Mouse (Mus musculus) intestine, embryonic 16.5 days (tissue): ENCODE data around the gene Creb3l2. TPM values are rescaled to one million over a fixed set of nuclear protein-coding genes. Genes with fewer than 3 reads are reported as not detected.

Source experiments
- ATAC-seq: fragments of 200-750 bp; cut with Nextera tagmentation; 2 replicates; pipeline ENCODE4 v1.8.0; 2017; ENCODE audit warnings: moderate TSS enrichment, moderate library complexity
- H3K27ac ChIP-seq: fragments of 300-500 bp; sonication (generic); 2 replicates; pipeline ENCODE4 v1.5.1; 2014; ENCODE audit warnings: mild to moderate bottlenecking, low read length
- H3K27me3 ChIP-seq: fragments of 300-500 bp; sonication (generic); replicated peaks from 2 replicates; pipeline ENCODE4 v1.6.1; 2014; ENCODE audit warnings: low read length, control low read depth, mixed read lengths; ENCODE audit not compliant: control insufficient read depth, insufficient read depth
- H3K36me3 ChIP-seq: fragments of 300-500 bp; sonication (generic); 2 replicates; pipeline ENCODE4 v1.6.1; 2014; ENCODE audit warnings: low read length, control low read depth; ENCODE audit not compliant: control insufficient read depth, insufficient read depth
- H3K4me1 ChIP-seq: fragments of 300-500 bp; sonication (generic); 2 replicates; pipeline ENCODE4 v1.6.1; 2014; ENCODE audit warnings: low read length, control low read depth, mixed read lengths; ENCODE audit not compliant: control insufficient read depth, insufficient read depth
- H3K4me2 ChIP-seq: fragments of 300-500 bp; sonication (generic); 2 replicates; pipeline ENCODE4 v1.6.1; 2014; ENCODE audit warnings: low read depth, low read length, control low read depth
- H3K4me3 ChIP-seq: fragments of 300-500 bp; sonication (generic); 2 replicates; pipeline ENCODE4 v1.5.1; 2014; ENCODE audit warnings: mild to moderate bottlenecking, low read length
- H3K9ac ChIP-seq: fragments of 300-500 bp; sonication (generic); 2 replicates; pipeline ENCODE4 v1.6.1; 2014; ENCODE audit warnings: low read depth, low read length
- H3K9me3 ChIP-seq: fragments of 300-500 bp; sonication (generic); 2 replicates; pipeline ENCODE4 v1.6.1; 2016; ENCODE audit warnings: low read length, control low read depth; ENCODE audit not compliant: control insufficient read depth
- WGBS: fragments of 180-500 bp; shearing (Covaris S2); extraction: QIAGEN DNeasy Blood & Tissue Kit; methylation state at CpG from one replicate; pipeline ENCODE4 v1.1.7; 2014; 5-methylcytosine and 5-hydroxymethylcytosine counted together
- polyA plus RNA-seq: library from polyadenylated mRNA; unstranded; fragments of >200 nt; fragmentation: Nextera tagmentation; extraction: Ambion mirVana; gene quantifications from 2 replicates; pipeline ENCODE4 v1.2.1, GENCODE M21; 2015

The Creb3l2 gene
- polyA plus RNA-seq, 1 experiment from 2014 or later: 13.4 TPM

- H3K9ac ChIP-seq: no peak overlapping the region
- peak; percentile 65 for ATAC-seq
- no peaks in the 10 kb centered on the region for H3K27me3 ChIP-seq
- peaks cover 33% of the 10 kb centered on the region for H3K4me1 ChIP-seq
- no peak overlapping the region for H3K4me3 ChIP-seq
- no peaks in the 10 kb centered on the region for H3K36me3 ChIP-seq
- 0 out of 2 replicates have a peak overlapping the region, but pooled peaks have one; percentile 2 for H3K4me2 ChIP-seq
- 52% methylated on average over 17 of the region's 17 CpGs for WGBS
- H3K9me3 ChIP-seq: no peaks in the 10 kb centered on the region
- peak overlapping the region; percentile 82 for H3K27ac ChIP-seq
Observed at GRCm38 (mm10) chr6:37419445-37419941, 22.5 kb downstream of the Creb3l2 start.

DNA sequence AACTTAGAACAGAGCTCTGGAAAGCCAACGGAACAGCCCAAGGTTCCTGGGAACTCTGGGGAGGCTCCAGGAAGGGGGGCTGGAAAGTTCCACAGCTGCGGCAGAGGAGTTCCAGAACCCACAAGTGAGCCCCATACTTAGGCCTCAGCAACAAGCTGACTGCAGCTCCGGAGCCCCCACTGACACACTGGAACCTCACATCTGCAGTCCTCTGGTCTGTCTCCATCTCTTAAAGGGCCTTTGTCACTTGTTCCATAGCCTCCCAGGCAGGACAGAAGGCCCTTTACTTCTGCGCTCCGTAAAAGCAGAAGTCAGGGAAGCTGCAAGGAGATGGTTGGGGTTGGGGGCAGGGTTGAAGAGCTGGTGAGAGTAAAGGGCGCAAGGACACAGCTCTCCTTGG is 23.0 kb downstream of the Creb3l2 start:
- no peaks in the 10 kb centered on the region for H3K9me3 ChIP-seq
- H3K36me3 ChIP-seq: no peaks in the 10 kb centered on the region
- peaks cover 31% of the 10 kb centered on the region for H3K4me1 ChIP-seq
- H3K4me2 ChIP-seq: peak overlapping the region; percentile 17; the same call in 1 of the 2 replicates
- no peak overlapping the region for H3K4me3 ChIP-seq
- no peaks in the 10 kb centered on the region for H3K27me3 ChIP-seq
- peak overlapping the region; percentile 35; the same call in 1 of the 2 replicates for H3K9ac ChIP-seq
- 47% methylated on average over 6 of the region's 6 CpGs for WGBS
- H3K27ac ChIP-seq: peak overlapping the region; percentile 82
- peak; percentile 21 for ATAC-seq

GRCm38 (mm10) chr6:37416743-37417142 is 25.2 kb downstream of the Creb3l2 start:
- Histone ChIP-seq H3K27ac (no peak overlapping the region), H3K9ac (no peak overlapping the region), H3K36me3 (no peaks in the 10 kb centered on the region), H3K4me3 (no peak overlapping the region), H3K9me3 (no peaks in the 10 kb centered on the region), H3K4me2 (no peak overlapping the region), H3K27me3 (no peaks in the 10 kb centered on the region), H3K4me1 (peaks cover 34% of the 10 kb centered on the region)
- 81% methylated on average over 4 of the region's 4 CpGs for WGBS
- no peak for ATAC-seq

DNA sequence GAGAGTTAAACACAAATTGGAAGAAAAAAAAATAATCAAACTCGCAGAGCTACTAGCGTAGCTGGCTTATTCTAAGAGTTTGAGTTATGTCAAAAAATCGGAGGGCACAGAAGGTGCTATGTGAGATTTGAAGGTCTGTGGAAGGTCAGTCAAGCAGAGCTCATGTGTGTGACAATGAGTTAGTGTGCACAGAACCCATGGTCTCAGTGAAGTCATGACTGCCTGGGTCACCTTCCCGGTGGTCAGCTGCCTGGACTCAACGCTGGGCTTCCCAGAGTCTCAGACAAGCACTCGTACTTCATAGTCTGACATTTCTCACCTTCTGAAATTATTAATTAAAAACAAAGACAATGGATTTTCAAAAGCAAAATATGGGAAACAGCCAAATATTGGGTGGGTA is 26.4 kb downstream of the Creb3l2 start:
- no peaks in the 10 kb centered on the region for H3K9me3 ChIP-seq
- peak overlapping the region; percentile 52 for H3K27ac ChIP-seq
- H3K4me1 ChIP-seq: peaks cover 37% of the 10 kb centered on the region
- no peak overlapping the region for H3K4me2 ChIP-seq
- no peak overlapping the region for H3K4me3 ChIP-seq
- no peak overlapping the region for H3K9ac ChIP-seq
- H3K36me3 ChIP-seq: no peaks in the 10 kb centered on the region
- no peak for ATAC-seq
- WGBS: 62% methylated on average over 6 of the region's 6 CpGs
- no peaks in the 10 kb centered on the region for H3K27me3 ChIP-seq

- peaks cover 33% of the 10 kb centered on the region for H3K4me1 ChIP-seq
- no peaks in the 10 kb centered on the region for H3K27me3 ChIP-seq
- WGBS: 29% methylated on average over 7 of the region's 7 CpGs
- no peak overlapping the region for H3K4me2 ChIP-seq
- no peaks in the 10 kb centered on the region for H3K36me3 ChIP-seq
- peak; percentile 73 for ATAC-seq
- no peaks in the 10 kb centered on the region for H3K9me3 ChIP-seq
- H3K9ac ChIP-seq: no peak overlapping the region
- no peak overlapping the region for H3K4me3 ChIP-seq
- peak overlapping the region; percentile 52 for H3K27ac ChIP-seq
Observed at GRCm38 (mm10) chr6:37415034-37415433, 26.9 kb downstream of the Creb3l2 start.

GRCm38 (mm10) chr6:37414576-37414975 is 27.4 kb downstream of the Creb3l2 start:
- Histone ChIP-seq H3K27ac (peak overlapping the region; percentile 52; the same call in 1 of the 2 replicates), H3K27me3 (no peaks in the 10 kb centered on the region), H3K4me2 (no peak overlapping the region), H3K9me3 (no peaks in the 10 kb centered on the region), H3K9ac (no peak overlapping the region), H3K4me3 (no peak overlapping the region), H3K36me3 (no peaks in the 10 kb centered on the region), H3K4me1 (peaks cover 28% of the 10 kb centered on the region)
- 83% methylated on average over 10 of the region's 10 CpGs for WGBS
- no peak for ATAC-seq

DNA sequence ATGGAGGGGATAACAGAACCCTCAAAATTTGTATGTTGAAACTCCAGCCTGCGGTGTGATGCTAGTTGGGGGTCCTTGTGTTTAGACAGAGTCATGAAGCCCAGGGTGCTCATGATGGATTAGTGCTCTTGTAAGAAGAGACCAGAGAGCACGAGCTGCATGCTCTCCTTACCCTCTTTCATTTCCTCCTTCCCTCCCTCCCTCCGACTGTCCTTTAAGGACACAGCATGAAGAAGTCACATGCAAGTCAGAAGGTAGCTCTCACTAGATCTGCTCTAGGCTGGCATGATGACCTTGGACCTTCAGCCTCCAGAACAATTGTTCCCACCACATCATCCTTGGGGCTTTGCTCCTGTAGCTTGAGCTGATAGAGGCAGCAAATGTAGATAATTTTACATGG is 30.2 kb downstream of the Creb3l2 start:
- Histone ChIP-seq H3K4me3 (no peak overlapping the region), H3K9me3 (no peaks in the 10 kb centered on the region), H3K27me3 (no peaks in the 10 kb centered on the region), H3K4me1 (peaks cover 15% of the 10 kb centered on the region), H3K36me3 (no peaks in the 10 kb centered on the region), H3K4me2 (no peak overlapping the region), H3K27ac (no peak overlapping the region), H3K9ac (no peak overlapping the region)
- ATAC-seq: peak; percentile 49; the same call in 1 of the 2 replicates
- 58% methylated on average over 3 of the region's 3 CpGs for WGBS

DNA sequence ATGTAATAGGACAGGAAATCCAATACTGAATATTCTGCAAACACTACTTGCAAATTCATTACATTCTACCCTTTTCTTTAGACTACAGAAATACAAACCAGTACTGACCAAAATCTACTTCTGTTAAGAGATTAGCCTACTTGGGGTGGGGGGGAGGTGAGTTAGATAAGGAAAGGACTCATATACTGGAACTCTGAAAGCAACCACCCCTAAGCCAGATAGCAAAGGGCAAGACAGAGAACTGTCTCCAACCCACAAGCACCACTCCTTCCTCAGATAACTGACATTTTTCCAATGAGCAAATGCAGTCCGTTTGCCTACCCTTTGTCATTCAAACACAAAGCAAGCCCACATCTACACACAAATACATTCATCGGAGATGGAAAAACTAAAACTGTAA is 32.1 kb downstream of the Creb3l2 start:
- Histone ChIP-seq H3K9me3 (no peaks in the 10 kb centered on the region), H3K27me3 (no peaks in the 10 kb centered on the region), H3K4me3 (no peak overlapping the region), H3K9ac (no peak overlapping the region), H3K4me2 (no peak overlapping the region), H3K36me3 (no peaks in the 10 kb centered on the region), H3K27ac (no peak overlapping the region), H3K4me1 (peaks cover 7% of the 10 kb centered on the region)
- ATAC-seq: no peak
- 83% methylated on average over 2 of the region's 2 CpGs for WGBS

GRCm38 (mm10) chr6:37407876-37408275 is 34.1 kb downstream of the Creb3l2 start:
- peaks cover 10% of the 10 kb centered on the region for H3K4me1 ChIP-seq
- no peaks in the 10 kb centered on the region for H3K36me3 ChIP-seq
- no peak for ATAC-seq
- WGBS: 91% methylated on average over 3 of the region's 3 CpGs
- no peak overlapping the region for H3K27ac ChIP-seq
- H3K4me3 ChIP-seq: no peak overlapping the region
- H3K27me3 ChIP-seq: no peaks in the 10 kb centered on the region
- H3K4me2 ChIP-seq: no peak overlapping the region
- H3K9ac ChIP-seq: no peak overlapping the region
- H3K9me3 ChIP-seq: no peaks in the 10 kb centered on the region

DNA sequence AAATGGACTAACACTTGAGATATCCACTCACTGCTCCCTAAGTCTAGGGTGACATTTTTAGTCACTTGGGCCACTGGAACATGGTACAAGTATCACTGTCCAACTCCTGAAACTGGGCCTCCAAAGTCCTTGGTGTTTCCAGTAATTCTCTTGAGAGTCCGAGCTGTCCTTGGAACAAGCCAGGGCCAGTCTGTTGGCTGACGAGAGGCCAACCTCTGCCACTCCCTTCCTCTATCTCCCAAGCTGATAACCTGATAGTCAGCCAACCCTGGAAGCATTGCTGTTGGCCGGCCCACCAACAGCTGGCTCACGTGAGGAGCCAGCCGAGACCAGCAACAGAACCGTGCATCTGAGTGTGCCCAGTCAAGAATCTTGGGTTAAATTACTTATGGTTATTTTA is 35.0 kb downstream of the Creb3l2 start:
- Histone ChIP-seq H3K4me1 (peaks cover 14% of the 10 kb centered on the region), H3K9ac (no peak overlapping the region), H3K4me3 (no peak overlapping the region), H3K36me3 (no peaks in the 10 kb centered on the region), H3K27me3 (no peaks in the 10 kb centered on the region), H3K4me2 (no peak overlapping the region), H3K27ac (no peak overlapping the region), H3K9me3 (no peaks in the 10 kb centered on the region)
- peak; percentile 54; the same call in 1 of the 2 replicates for ATAC-seq
- 59% methylated on average over 6 of the region's 6 CpGs for WGBS
